Mouse (Mus musculus) spleen, adult 2 months (tissue): ENCODE measurements around the gene Krt13.

Source experiments
- CTCF ChIP-seq: fragments of 200-500 bp; IDR thresholded peaks from 2 replicates; pipeline ENCODE4 v1.5.1; 2011; ENCODE audit warnings: mild to moderate bottlenecking, inconsistent platforms; ENCODE audit not compliant: insufficient read depth, insufficient read length, insufficient replicate concordance; ENCODE audit errors: extremely low read depth
- POLR2A ChIP-seq: fragments of 200-500 bp; IDR thresholded peaks from 2 replicates; pipeline ENCODE4 v1.6.1; 2011; ENCODE audit warnings: low read depth, low read length, inconsistent platforms

DNA sequence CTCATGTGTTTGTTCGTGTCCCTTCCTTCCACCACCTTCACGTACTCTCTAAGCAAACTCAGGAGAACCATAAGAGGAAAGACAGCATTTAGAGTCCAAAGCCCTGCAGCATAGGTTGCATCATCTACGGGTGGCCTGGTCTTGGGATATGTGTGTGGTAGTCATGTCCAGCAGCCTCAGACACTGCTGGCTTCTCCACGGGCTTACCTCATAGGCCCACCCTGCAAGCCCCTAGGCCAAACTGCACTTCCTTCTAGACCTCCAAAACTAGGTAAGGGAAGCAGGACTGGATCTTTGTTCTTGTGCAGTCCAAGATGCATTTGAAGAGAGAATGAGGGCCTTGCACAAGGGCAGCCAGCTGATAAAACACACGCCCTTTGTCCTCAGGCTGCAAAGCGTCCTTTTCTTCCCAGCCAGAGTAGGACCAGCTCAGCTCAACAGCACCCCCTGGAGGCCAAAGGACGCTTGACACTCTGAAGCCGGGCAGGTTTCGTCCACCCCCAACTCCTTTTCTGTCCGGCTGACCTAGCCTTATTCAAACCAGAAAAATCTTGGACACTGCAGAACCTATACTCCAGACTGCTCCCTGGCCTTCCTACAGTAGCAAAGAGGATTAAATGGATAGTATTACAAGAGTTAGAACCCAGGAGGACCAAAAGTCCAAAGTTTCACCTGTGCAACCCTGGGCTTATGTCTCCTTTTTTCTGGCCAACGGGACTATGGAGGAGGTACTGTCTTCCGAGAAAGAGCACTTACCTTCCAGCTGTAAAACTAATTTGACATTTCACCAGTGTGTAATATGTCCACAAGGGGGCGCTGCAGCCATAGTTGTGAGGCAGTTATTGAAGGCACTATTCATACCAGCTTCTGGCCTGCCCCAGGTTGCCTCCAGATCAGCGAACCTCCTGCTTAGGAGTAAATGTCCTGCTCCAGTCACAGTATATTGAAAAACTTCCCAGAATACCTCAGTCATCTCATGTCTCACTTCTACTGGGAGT, 47.7 kb upstream of the Krt13 start:
- peak; percentile 71; the same call in 1 of the 2 replicates for TF ChIP-seq CTCF
- TF ChIP-seq POLR2A, result no peak
